Mouse (Mus musculus): ENCODE data around the gene Ube2d3.

GRCm38 (mm10) chr3:135420542-135421309, 17.2 kb upstream of the Ube2d3 start:
- TF ChIP-seq CTCF (IDR thresholded peaks at IDR 0.05; ENCODE audit: control insufficient read depth, insufficient read depth, insufficient read length) (no peak), MYOG (IDR thresholded peaks at IDR 0.05; ENCODE audit: control insufficient read depth, extremely low read depth, insufficient read length) (no peak), USF1 (IDR thresholded peaks at IDR 0.05; ENCODE audit: low read depth) (no peak), MAX (IDR thresholded peaks at IDR 0.05) (no peak), CEBPB (IDR thresholded peaks at IDR 0.05; ENCODE audit: low read depth) (no peak), MYOD1 (IDR thresholded peaks at IDR 0.05; ENCODE audit: control insufficient read depth, insufficient read length, low read depth) (no peak), FOSL1 (IDR thresholded peaks at IDR 0.05; ENCODE audit: insufficient read depth, low read length, poor library complexity, severe bottlenecking) (no peak)

Measured in C2C12 (cell line).